Mouse (Mus musculus) C2C12 (cell line): ENCODE results near the gene Otulin. TPM values are rescaled to one million over a fixed set of nuclear protein-coding genes. Genes with fewer than 3 reads are reported as not detected.
A peak's percentile ranks its signal among the peaks of the same experiment; 100 is the strongest.

Experiments used
- H3K27me3 ChIP-seq: one replicate; pipeline ENCODE4 v1.6.1; 2011; ENCODE audit not compliant: control insufficient read depth, insufficient read depth, insufficient read length
- H3K36me3 ChIP-seq: one replicate; pipeline ENCODE4 v1.6.1; 2011; ENCODE audit not compliant: control insufficient read depth, insufficient read depth
- H3K4me3 ChIP-seq: one replicate; pipeline ENCODE4 v1.5.1; 2011; ENCODE audit warnings: mild to moderate bottlenecking, control low read depth; ENCODE audit not compliant: poor library complexity, insufficient read depth, severe bottlenecking
- H3K79me2 ChIP-seq: one replicate; pipeline ENCODE4 v1.6.1; 2011; ENCODE audit not compliant: control insufficient read depth, insufficient read depth
- H3K79me3 ChIP-seq: one replicate; pipeline ENCODE4 v1.6.1; 2011; ENCODE audit warnings: low read depth, control low read depth
- H3ac ChIP-seq: one replicate; pipeline ENCODE3; 2011; ENCODE audit warnings: low read depth; ENCODE audit not compliant: control insufficient read depth, insufficient read length
- CEBPB ChIP-seq: IDR thresholded peaks from one replicate; pipeline ENCODE4 v1.6.1; 2011; ENCODE audit warnings: low read depth, mild to moderate bottlenecking, control low read depth, moderate library complexity
- CTCF ChIP-seq: IDR thresholded peaks from one replicate; pipeline ENCODE4 v1.5.1; 2011; ENCODE audit not compliant: control insufficient read depth, insufficient read depth, insufficient read length
- FOSL1 ChIP-seq: IDR thresholded peaks from one replicate; pipeline ENCODE4 v1.8.0; 2011; ENCODE audit warnings: mild to moderate bottlenecking, low read length; ENCODE audit not compliant: poor library complexity, insufficient read depth, severe bottlenecking
- MAX ChIP-seq: IDR thresholded peaks from one replicate; pipeline ENCODE4 v1.6.1; 2011; ENCODE audit warnings: mild to moderate bottlenecking, control low read depth
- MYOD1 ChIP-seq: IDR thresholded peaks from one replicate; pipeline ENCODE4 v1.6.1; 2011; ENCODE audit warnings: low read depth; ENCODE audit not compliant: control insufficient read depth, insufficient read length
- MYOG ChIP-seq: IDR thresholded peaks from one replicate; pipeline ENCODE4 v1.6.1; 2011; ENCODE audit not compliant: control insufficient read depth, insufficient read length; ENCODE audit errors: extremely low read depth
- USF1 ChIP-seq: IDR thresholded peaks from one replicate; pipeline ENCODE4 v1.6.1; 2011; ENCODE audit warnings: low read depth, mild to moderate bottlenecking, control low read depth, moderate library complexity
- polyA plus RNA-seq: library from polyadenylated mRNA; unstranded; fragments of >200 nt; fragmentation: generic; extraction: Trizol; gene quantifications from one replicate; pipeline ENCODE4 v1.2.1, GENCODE M21; 2012; ENCODE audit warnings: missing spikeins

The Otulin gene
- polyA plus RNA-seq, 1 experiment, result 48.8 TPM

DNA sequence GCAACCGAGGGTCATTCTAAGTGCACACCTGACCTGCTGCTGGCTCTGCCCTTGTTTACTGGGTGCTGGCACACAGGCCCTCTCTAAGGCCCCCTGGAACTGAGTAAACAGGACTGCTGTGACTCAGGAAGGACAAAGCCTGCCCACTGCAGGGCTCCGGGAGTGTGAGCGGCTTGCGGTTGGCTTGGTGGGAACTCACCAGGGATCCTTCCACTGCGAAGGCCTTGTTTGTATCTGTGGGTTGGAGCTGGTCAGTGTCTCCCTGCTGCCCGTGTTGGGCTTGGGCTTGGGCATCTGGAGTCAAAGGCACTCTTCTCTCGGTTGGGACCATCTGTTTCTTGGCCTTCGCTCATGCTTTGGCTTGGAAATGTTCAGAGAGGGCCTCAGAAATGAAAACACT is 34.9 kb downstream of the Otulin start:
- Histone ChIP-seq H3K36me3 (peaks cover 99% of the 10 kb centered on the region), H3ac (no peak overlapping the region), H3K27me3 (no peaks in the 10 kb centered on the region), H3K79me3 (peaks cover 2% of the 10 kb centered on the region), H3K79me2 (peaks cover 19% of the 10 kb centered on the region), H3K4me3 (no peak overlapping the region)
- TF ChIP-seq FOSL1 (no peak), CTCF (no peak), USF1 (no peak), CEBPB (no peak), MYOD1 (no peak), MYOG (no peak), MAX (no peak)

DNA sequence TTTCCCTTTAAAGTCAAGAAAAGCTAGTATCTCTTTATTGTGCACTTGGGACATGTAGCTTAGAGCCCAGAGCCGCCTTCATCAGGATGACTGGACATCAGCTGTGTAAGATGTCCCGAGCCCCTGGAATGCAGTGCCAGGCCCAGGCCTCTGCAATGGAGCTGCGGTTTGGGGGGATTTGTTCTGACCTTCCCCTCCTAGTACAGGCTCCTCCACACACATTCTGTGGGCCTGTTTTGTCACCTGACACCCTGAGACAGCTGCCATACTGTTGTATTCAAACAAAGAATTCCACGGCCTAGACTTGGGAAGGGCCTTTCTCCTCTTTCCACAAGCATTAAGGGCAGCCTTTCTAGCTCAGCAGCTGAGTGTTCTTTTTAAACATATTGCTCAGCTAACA is 35.5 kb downstream of the Otulin start:
- Histone ChIP-seq H3K4me3 (no peak overlapping the region), H3ac (no peak overlapping the region), H3K79me2 (peaks cover 19% of the 10 kb centered on the region), H3K36me3 (peaks cover 99% of the 10 kb centered on the region), H3K27me3 (no peaks in the 10 kb centered on the region), H3K79me3 (peaks cover 2% of the 10 kb centered on the region)
- TF ChIP-seq CTCF (no peak), USF1 (peak; percentile 26), MYOD1 (peak; percentile 87), MYOG (no peak), CEBPB (no peak), FOSL1 (no peak), MAX (no peak)

- Histone ChIP-seq H3K27me3 (no peaks in the 10 kb centered on the region), H3K36me3 (peaks cover 99% of the 10 kb centered on the region)
- no peak for TF ChIP-seq CEBPB
- peak; percentile 8 for TF ChIP-seq CTCF
- no peak for TF ChIP-seq FOSL1
- no peak for TF ChIP-seq MAX
- TF ChIP-seq MYOG, result no peak
These were observed 36.8 kb downstream of the Otulin start for GRCm38 (mm10) chr15:27593717-27594116.

GRCm38 (mm10) chr15:27592620-27593320 is 37.7 kb downstream of the Otulin start:
- Histone ChIP-seq H3K27me3 (no peaks in the 10 kb centered on the region), H3K79me2 (peaks cover 22% of the 10 kb centered on the region), H3ac (no peak overlapping the region), H3K36me3 (peaks cover 99% of the 10 kb centered on the region), H3K79me3 (no peaks in the 10 kb centered on the region), H3K4me3 (no peak overlapping the region)
- no peak for TF ChIP-seq FOSL1
- TF ChIP-seq USF1, result no peak
- TF ChIP-seq MYOG, result no peak
- TF ChIP-seq CTCF, result no peak
- no peak for TF ChIP-seq CEBPB
- no peak for TF ChIP-seq MAX
- no peak for TF ChIP-seq MYOD1

More at GRCm38 (mm10) chr15:27593717-27594116, 36.8 kb downstream of the Otulin start:
- no peaks in the 10 kb centered on the region for H3K79me3 ChIP-seq
- H3K4me3 ChIP-seq, result no peak overlapping the region
- peaks cover 24% of the 10 kb centered on the region for H3K79me2 ChIP-seq
- no peak overlapping the region for H3ac ChIP-seq

DNA sequence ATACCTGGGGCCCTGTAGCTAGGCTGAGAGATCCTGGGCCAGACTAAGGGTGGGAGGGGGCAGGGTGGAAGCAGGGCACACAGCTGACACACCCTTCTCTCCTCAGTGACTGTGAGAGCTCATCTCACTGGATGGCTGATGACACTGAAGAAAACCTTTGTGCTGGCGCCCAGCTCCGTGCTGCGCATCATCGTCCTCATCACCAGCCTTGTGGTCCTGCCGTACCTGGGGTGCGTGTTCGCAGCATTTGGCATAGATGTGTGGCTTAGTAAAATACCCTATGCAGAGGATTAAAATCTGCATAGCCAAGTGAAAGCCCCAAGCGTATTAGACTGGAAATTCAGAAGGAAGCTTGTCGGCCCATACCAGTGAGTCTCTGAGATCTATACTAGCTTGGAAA is 39.7 kb downstream of the Otulin start:
- Histone ChIP-seq H3ac (no peak overlapping the region), H3K79me2 (peaks cover 10% of the 10 kb centered on the region), H3K4me3 (no peak overlapping the region), H3K27me3 (no peaks in the 10 kb centered on the region), H3K79me3 (no peaks in the 10 kb centered on the region), H3K36me3 (peaks cover 99% of the 10 kb centered on the region)
- TF ChIP-seq MYOD1, result no peak
- TF ChIP-seq CTCF, result no peak
- TF ChIP-seq MAX, result no peak
- no peak for TF ChIP-seq MYOG
- no peak for TF ChIP-seq USF1
- TF ChIP-seq FOSL1, result no peak
- TF ChIP-seq CEBPB, result no peak
